In the genomic region with DNA sequence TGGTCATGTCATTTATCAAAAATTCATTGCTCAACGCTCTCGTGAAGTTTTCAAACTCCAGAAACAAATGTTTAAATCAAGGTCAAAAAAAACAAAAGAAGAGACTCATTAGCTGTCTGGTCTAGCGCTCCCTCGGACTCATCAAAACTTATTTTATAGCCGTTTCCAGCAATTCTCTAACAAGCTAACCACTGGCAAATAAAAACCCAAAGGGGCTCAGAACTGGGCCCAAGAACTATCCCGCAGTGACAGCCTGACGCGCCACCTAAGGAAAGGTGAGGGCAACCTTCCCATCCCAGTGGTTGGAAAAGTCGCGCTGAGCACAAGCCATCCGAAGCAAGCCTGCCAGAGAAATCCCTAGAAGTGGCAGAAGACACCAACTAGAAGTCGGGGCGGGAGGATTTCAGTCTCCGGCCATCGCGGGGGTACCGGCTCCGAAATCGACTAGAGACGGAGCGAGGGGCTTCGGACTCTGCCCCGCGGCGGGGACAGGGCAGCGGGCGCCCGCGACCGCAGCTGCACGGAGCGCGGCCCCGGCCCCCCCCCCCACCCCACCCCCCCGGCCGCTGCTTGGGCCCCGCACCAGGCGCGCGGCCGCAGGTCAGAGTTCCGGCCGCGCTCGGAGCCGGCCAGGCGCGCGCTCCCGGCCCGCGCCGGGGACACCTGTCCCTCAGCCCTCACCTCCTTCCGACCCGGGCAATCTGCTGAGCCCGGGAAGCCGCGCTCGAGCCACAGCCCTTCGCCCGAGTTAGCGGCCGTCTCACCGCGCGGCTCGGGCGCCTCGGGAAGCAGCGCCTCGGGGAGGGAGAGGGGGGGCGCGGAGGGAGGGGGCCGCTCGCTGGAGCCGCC, we compare ENCODE assay signal across 8 mouse cellular contexts. TPM values are rescaled to one million over a fixed set of nuclear protein-coding genes. Genes with fewer than 3 reads are reported as not detected.
DNase-seq lines count a peak whose midpoint lies in the region; ATAC-seq and TF ChIP-seq lines count a peak whose summit lies in the region.

No protein-coding gene starts in this region.

- no peaks in the 10 kb centered on the region for H3K9me3 ChIP-seq in limb, embryonic 14.5 days (ENCODE audit: control insufficient read depth, low read length)

- H3K4me3 ChIP-seq in limb, embryonic 14.5 days (replicated peaks; ENCODE audit: low read length) = peak overlapping the region; percentile 83

- under 1% methylated on average over 22 of the region's 76 CpGs for WGBS in limb, embryonic 14.5 days

- no peaks in the 10 kb centered on the region for H3K36me3 ChIP-seq in limb, embryonic 14.5 days (ENCODE audit: control insufficient read depth, insufficient read depth, low read length)

- H3K27ac ChIP-seq in limb, embryonic 14.5 days (replicated peaks; ENCODE audit: low read depth, low read length) = peak overlapping the region; percentile 84

- peak overlapping the region; percentile 93 for H3K9ac ChIP-seq in limb, embryonic 14.5 days (ENCODE audit: low read depth, low read length, severe bottlenecking)

- H3K4me2 ChIP-seq in limb, embryonic 14.5 days (replicated peaks; ENCODE audit: low read depth, low read length, severe bottlenecking) = peak overlapping the region; percentile 68

- peak; percentile 74 for ATAC-seq in limb, embryonic 14.5 days (ENCODE audit: low FRiP score, low read depth)
- ATAC-seq in monocyte, adult 5-6 weeks (replicated peaks; ENCODE audit: insufficient number of reproducible peaks, low FRiP score, low TSS enrichment, poor library complexity, severe bottlenecking) = 0 out of 2 replicates have a peak, but pooled peaks have one; percentile 14

- H3K4me1 ChIP-seq in limb, embryonic 14.5 days (ENCODE audit: control insufficient read depth, insufficient read depth, low read length) = peaks cover 11% of the 10 kb centered on the region

- H3K27me3 ChIP-seq in limb, embryonic 14.5 days (ENCODE audit: control insufficient read depth, insufficient read depth, low read length) = no peaks in the 10 kb centered on the region

- DNase-seq in ovary, postnatal 36 days (ENCODE audit: low spot score) = peak; percentile 40
- no peak for DNase-seq in ovary, postnatal 14 days (ENCODE audit: low spot score)
- DNase-seq in cerebellum, adult 9-10 months = peak; percentile 59
- DNase-seq in gastrocnemius, adult 18-20 months (ENCODE audit: low spot score) = peak; percentile 42
- peak; percentile 59 for DNase-seq in induced T-regulatory cell, adult 2 months (ENCODE audit: low read depth)
- DNase-seq in limb, embryonic 14.5 days (ENCODE audit: low spot score) = peak; percentile 13
- peak; percentile 78 for DNase-seq in testis, postnatal 14 days (ENCODE audit: low spot score)

- TF ChIP-seq POLR2A in limb, embryonic 14.5 days (IDR thresholded peaks at IDR 0.05; ENCODE audit: borderline replicate concordance, extremely low read depth, insufficient read depth, insufficient read length) = no peak

RNA-seq across cellular contexts. Expression of gene Adipor2, which starts 29.5 kb away (rescaled TPM):
- total RNA-seq in gastrocnemius, adult 18-20 months (2021) = 10 to 100 TPM; 89.2 to 93.1 TPM
- polyA plus RNA-seq in limb, embryonic 14.5 days (2012; rRNA removed) = 35.5 and 38.7 TPM in 2 replicates
- 26.2 and 28.1 TPM in 2 replicates for polyA plus RNA-seq in limb, embryonic 14.5 days (2014; fragmentation: Nextera tagmentation; extraction: Ambion mirVana)
- 117 to 140 TPM (median 127 TPM) in 3 replicates for total RNA-seq in monocyte, adult 5-6 weeks (2017)

RNA-seq across cellular contexts. Expression of gene Lrtm2, which starts 57.5 kb away (rescaled TPM):
- total RNA-seq in gastrocnemius, adult 18-20 months (2021) = 1 to 10 TPM in 1 of 2 experiments, under 1 TPM in 1; 0.33 to 2.4 TPM
- polyA plus RNA-seq in limb, embryonic 14.5 days (2012; rRNA removed) = 0.05 and 0.09 TPM in 2 replicates
- polyA plus RNA-seq in limb, embryonic 14.5 days (2014; fragmentation: Nextera tagmentation; extraction: Ambion mirVana) = not detected in 2 replicates
- 0.11 to 1.6 TPM (median 0.48 TPM) in 3 replicates for total RNA-seq in monocyte, adult 5-6 weeks (2017)
